Mouse (Mus musculus): ENCODE data around the gene Trpv1. TPM values are rescaled to one million over a fixed set of nuclear protein-coding genes. Genes with fewer than 3 reads are reported as not detected.

Trpv1 gene
- polyA plus RNA-seq, 1 experiment from 2014 or later, result 0.17 TPM

GRCm38 (mm10) chr11:73205194-73205593, 28.9 kb upstream of the Trpv1 start:
- no peak for ATAC-seq (ENCODE audit: low FRiP score, low read depth)
- Histone ChIP-seq H3K4me3 (no peak overlapping the region), H3K4me1 (no peaks in the 10 kb centered on the region), H3K27me3 (no peaks in the 10 kb centered on the region), H3K4me2 (replicated peaks) (no peak overlapping the region), H3K27ac (no peak overlapping the region), H3K9me3 (no peaks in the 10 kb centered on the region), H3K36me3 (no peaks in the 10 kb centered on the region), H3K9ac (no peak overlapping the region)
- 67% methylated on average over 7 of the region's 7 CpGs for WGBS

- H3K4me1 ChIP-seq, result no peaks in the 10 kb centered on the region
- H3K9me3 ChIP-seq, result no peaks in the 10 kb centered on the region
- WGBS, result 91% methylated on average over 2 of the region's 2 CpGs
- no peaks in the 10 kb centered on the region for H3K36me3 ChIP-seq
- no peak overlapping the region for H3K9ac ChIP-seq
- ATAC-seq (ENCODE audit: low FRiP score, low read depth), result no peak
- no peak overlapping the region for H3K4me3 ChIP-seq
- no peaks in the 10 kb centered on the region for H3K27me3 ChIP-seq
- H3K4me2 ChIP-seq (replicated peaks), result no peak overlapping the region
- no peak overlapping the region for H3K27ac ChIP-seq
Observed at GRCm38 (mm10) chr11:73207621-73208020, 26.5 kb upstream of the Trpv1 start.

- no peak overlapping the region for H3K27ac ChIP-seq
- WGBS, result 76% methylated on average over 3 of the region's 3 CpGs
- no peak overlapping the region for H3K4me3 ChIP-seq
- H3K27me3 ChIP-seq, result no peaks in the 10 kb centered on the region
- no peak overlapping the region for H3K4me2 ChIP-seq (replicated peaks)
- ATAC-seq (ENCODE audit: low FRiP score, low read depth), result no peak
- H3K9me3 ChIP-seq, result no peaks in the 10 kb centered on the region
- no peak overlapping the region for H3K9ac ChIP-seq
- no peaks in the 10 kb centered on the region for H3K36me3 ChIP-seq
- H3K4me1 ChIP-seq, result no peaks in the 10 kb centered on the region
Observed at GRCm38 (mm10) chr11:73213956-73214355, 20.1 kb upstream of the Trpv1 start.

DNA sequence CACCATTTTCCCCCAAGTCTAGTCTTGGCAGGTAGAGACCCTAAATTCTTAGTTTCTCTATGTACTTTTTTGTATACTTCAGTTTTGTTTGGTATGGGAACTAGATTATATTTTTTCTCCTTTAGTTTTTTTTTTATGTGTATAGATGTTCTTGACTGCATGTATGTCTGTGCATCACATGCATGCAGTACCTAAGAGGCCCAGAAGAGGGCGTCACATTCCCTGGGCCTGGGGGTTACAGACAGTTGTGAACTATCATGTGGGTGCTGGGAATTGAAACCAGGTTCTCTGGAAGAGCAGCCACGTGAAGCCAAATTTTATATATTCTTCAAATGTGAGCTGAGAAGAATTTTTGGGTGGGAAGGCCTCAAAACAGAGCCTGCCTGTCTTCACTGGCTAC, 14.4 kb upstream of the Trpv1 start:
- Histone ChIP-seq H3K9ac (no peak overlapping the region), H3K4me3 (no peak overlapping the region), H3K9me3 (no peaks in the 10 kb centered on the region), H3K4me1 (no peaks in the 10 kb centered on the region), H3K27me3 (no peaks in the 10 kb centered on the region), H3K4me2 (replicated peaks) (no peak overlapping the region), H3K27ac (no peak overlapping the region), H3K36me3 (no peaks in the 10 kb centered on the region)
- ATAC-seq (ENCODE audit: low FRiP score, low read depth), result no peak
- 58% methylated on average over 2 of the region's 2 CpGs for WGBS

- no peak overlapping the region for H3K27ac ChIP-seq
- no peaks in the 10 kb centered on the region for H3K27me3 ChIP-seq
- H3K9me3 ChIP-seq, result no peaks in the 10 kb centered on the region
- 88% methylated on average over 1 of the region's 1 CpGs for WGBS
- no peaks in the 10 kb centered on the region for H3K4me1 ChIP-seq
- no peak overlapping the region for H3K9ac ChIP-seq
- H3K4me2 ChIP-seq (replicated peaks), result no peak overlapping the region
- no peaks in the 10 kb centered on the region for H3K36me3 ChIP-seq
- H3K4me3 ChIP-seq, result no peak overlapping the region
- no peak for ATAC-seq (ENCODE audit: low FRiP score, low read depth)
Observed at GRCm38 (mm10) chr11:73220651-73221050, 13.4 kb upstream of the Trpv1 start.

DNA sequence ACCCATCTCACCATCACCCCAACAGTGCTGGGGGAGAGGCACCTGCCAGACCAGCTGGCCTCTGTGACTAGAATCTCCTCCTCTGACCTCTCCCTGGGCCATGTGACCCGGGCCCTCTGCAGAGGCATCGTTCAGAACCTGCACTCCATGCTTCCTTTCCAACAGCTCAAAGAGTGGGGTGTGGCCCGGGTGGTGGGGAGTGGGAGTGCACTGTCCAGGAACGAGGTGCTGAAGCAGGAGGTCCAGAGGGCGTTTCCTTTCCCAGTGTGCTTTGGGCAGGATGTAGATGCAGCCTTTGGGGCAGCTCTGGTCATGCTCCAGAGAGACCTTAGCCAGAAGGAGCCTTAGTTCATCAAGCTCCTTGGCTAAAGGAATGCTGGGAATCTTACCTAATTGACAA, 11.2 kb upstream of the Trpv1 start:
- H3K9ac ChIP-seq, result no peak overlapping the region
- no peak for ATAC-seq (ENCODE audit: low FRiP score, low read depth)
- 41% methylated on average over 5 of the region's 5 CpGs for WGBS
- no peak overlapping the region for H3K4me2 ChIP-seq (replicated peaks)
- H3K27me3 ChIP-seq, result no peaks in the 10 kb centered on the region
- no peak overlapping the region for H3K27ac ChIP-seq
- no peaks in the 10 kb centered on the region for H3K4me1 ChIP-seq
- no peaks in the 10 kb centered on the region for H3K9me3 ChIP-seq
- no peak overlapping the region for H3K4me3 ChIP-seq
- H3K36me3 ChIP-seq, result no peaks in the 10 kb centered on the region

GRCm38 (mm10) chr11:73223966-73224365, 10.1 kb upstream of the Trpv1 start:
- WGBS, result 73% methylated on average over 2 of the region's 2 CpGs
- H3K4me3 ChIP-seq, result no peak overlapping the region
- H3K9ac ChIP-seq, result no peak overlapping the region
- H3K4me1 ChIP-seq, result no peaks in the 10 kb centered on the region
- no peaks in the 10 kb centered on the region for H3K9me3 ChIP-seq
- no peak for ATAC-seq (ENCODE audit: low FRiP score, low read depth)
- H3K27me3 ChIP-seq, result no peaks in the 10 kb centered on the region
- no peaks in the 10 kb centered on the region for H3K36me3 ChIP-seq
- H3K4me2 ChIP-seq (replicated peaks), result no peak overlapping the region
- H3K27ac ChIP-seq, result no peak overlapping the region

DNA sequence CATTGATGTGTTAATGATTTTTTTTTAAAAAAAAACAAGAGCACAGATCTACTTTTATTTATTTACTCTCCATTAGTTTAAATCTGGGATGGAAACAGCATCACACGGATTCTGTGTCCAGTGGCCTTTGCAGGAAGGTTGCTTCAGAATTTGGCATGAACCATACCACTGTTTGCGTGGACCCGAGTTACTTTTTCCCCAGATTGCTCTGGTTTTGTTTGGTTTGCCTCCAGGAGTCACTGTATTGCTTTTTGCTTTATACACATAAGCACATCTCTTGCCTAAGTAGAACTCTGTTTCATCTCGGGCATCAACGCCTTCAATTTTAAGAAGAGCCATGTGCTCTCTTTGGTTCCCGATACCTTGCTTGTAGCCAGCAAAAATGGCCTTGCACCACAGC, 8.2 kb upstream of the Trpv1 start:
- H3K4me1 ChIP-seq, result no peaks in the 10 kb centered on the region
- 86% methylated on average over 6 of the region's 6 CpGs for WGBS
- H3K4me2 ChIP-seq (replicated peaks), result no peak overlapping the region
- no peak for ATAC-seq (ENCODE audit: low FRiP score, low read depth)
- no peak overlapping the region for H3K9ac ChIP-seq
- H3K9me3 ChIP-seq, result no peaks in the 10 kb centered on the region; the same call in 1 of the 2 replicates
- H3K27ac ChIP-seq, result no peak overlapping the region
- no peaks in the 10 kb centered on the region for H3K27me3 ChIP-seq
- H3K36me3 ChIP-seq, result no peaks in the 10 kb centered on the region
- H3K4me3 ChIP-seq, result no peak overlapping the region

DNA sequence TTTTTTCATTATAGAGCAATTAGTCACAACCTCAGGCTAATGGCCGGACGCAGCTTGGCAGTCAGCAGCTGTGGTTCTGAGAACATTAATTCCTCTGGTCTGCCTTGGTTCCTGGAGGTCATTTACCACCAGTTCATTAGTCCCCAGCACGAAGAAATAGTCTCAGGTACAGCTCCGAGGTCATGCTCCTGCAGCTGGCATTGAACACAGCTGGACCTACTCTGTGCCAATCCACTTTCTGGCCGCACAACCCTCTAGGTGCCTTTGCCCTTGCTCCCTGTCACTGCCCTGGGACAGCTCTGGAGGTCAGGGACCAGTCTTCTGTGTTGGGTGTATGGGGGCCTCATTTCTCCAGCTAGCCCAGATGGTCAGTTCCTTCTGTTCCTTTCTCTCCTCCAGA, 5.2 kb upstream of the Trpv1 start:
- no peak for ATAC-seq (ENCODE audit: low FRiP score, low read depth)
- 68% methylated on average over 5 of the region's 5 CpGs for WGBS
- Histone ChIP-seq H3K27me3 (no peaks in the 10 kb centered on the region), H3K4me3 (no peak overlapping the region), H3K9ac (no peak overlapping the region), H3K27ac (no peak overlapping the region), H3K36me3 (no peaks in the 10 kb centered on the region), H3K9me3 (no peaks in the 10 kb centered on the region; the same call in 1 of the 2 replicates), H3K4me1 (no peaks in the 10 kb centered on the region), H3K4me2 (replicated peaks) (no peak overlapping the region)

DNA sequence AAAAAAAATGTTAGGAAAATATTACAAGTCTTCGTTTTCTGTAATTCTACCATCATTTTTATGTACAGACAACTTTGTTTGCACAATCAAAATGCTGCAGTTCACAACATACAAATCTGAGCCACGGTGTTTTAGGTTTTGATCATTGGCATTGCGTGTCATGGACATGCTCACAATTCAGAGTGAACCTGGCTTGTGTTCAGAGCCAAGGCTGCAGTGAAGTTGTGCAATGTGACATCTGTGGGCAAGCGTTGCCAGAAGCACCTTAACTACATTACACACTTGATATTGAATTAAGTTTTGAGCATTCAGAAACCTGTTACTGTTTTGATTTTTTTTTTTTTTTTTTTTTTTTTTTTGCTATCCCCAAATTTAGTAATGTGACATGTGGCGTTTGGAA, 4.0 kb upstream of the Trpv1 start:
- Histone ChIP-seq H3K4me1 (0 out of 2 replicates have a peak, but pooled peaks cover 4% of the 10 kb centered on the region), H3K4me2 (replicated peaks) (no peak overlapping the region), H3K4me3 (no peak overlapping the region), H3K27me3 (no peaks in the 10 kb centered on the region), H3K27ac (no peak overlapping the region), H3K9me3 (no peaks in the 10 kb centered on the region; the same call in 1 of the 2 replicates), H3K36me3 (no peaks in the 10 kb centered on the region), H3K9ac (no peak overlapping the region)
- 89% methylated on average over 5 of the region's 5 CpGs for WGBS
- no peak for ATAC-seq (ENCODE audit: low FRiP score, low read depth)

DNA sequence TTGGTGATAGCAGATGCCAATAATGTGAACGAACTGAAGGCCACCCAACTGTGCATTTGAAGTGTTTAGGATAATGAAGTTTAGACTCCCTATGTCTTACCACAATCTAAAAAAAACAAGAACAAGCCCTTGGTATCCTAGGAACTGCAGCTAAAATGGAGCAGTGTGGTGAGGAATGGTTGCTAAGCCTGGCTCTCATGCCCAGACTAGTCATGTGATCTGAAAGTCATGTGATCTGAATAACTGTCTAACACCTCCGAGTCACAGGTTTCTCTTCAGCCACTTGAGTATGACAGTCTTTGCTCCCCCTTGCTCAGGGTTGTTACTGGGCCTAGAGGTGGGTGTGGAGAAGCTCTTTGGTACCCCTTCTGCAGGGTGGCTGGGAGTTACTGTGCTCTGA, 1.6 kb upstream of the Trpv1 start:
- ATAC-seq (ENCODE audit: low FRiP score, low read depth), result no peak
- no peak overlapping the region for H3K4me3 ChIP-seq
- H3K27me3 ChIP-seq, result no peaks in the 10 kb centered on the region
- H3K9ac ChIP-seq, result no peak overlapping the region
- peaks cover 28% of the 10 kb centered on the region for H3K4me1 ChIP-seq
- no peak overlapping the region for H3K27ac ChIP-seq
- no peaks in the 10 kb centered on the region for H3K36me3 ChIP-seq
- WGBS, result 59% methylated on average over 2 of the region's 2 CpGs
- H3K9me3 ChIP-seq, result no peaks in the 10 kb centered on the region; the same call in 1 of the 2 replicates
- no peak overlapping the region for H3K4me2 ChIP-seq (replicated peaks)

- Histone ChIP-seq H3K27ac (peak overlapping the region; percentile 79), H3K9me3 (no peaks in the 10 kb centered on the region), H3K4me2 (replicated peaks) (peak overlapping the region; percentile 17; the same call in 1 of the 2 replicates), H3K4me3 (no peak overlapping the region), H3K36me3 (no peaks in the 10 kb centered on the region), H3K9ac (0 out of 2 replicates have a peak overlapping the region, but pooled peaks have one; percentile 4), H3K27me3 (no peaks in the 10 kb centered on the region), H3K4me1 (peaks cover 29% of the 10 kb centered on the region)
- 21% methylated on average over 5 of the region's 5 CpGs for WGBS
- peak; percentile 89 for ATAC-seq (ENCODE audit: low FRiP score, low read depth)
Observed at GRCm38 (mm10) chr11:73235990-73236701, 2.1 kb downstream of the Trpv1 start.

DNA sequence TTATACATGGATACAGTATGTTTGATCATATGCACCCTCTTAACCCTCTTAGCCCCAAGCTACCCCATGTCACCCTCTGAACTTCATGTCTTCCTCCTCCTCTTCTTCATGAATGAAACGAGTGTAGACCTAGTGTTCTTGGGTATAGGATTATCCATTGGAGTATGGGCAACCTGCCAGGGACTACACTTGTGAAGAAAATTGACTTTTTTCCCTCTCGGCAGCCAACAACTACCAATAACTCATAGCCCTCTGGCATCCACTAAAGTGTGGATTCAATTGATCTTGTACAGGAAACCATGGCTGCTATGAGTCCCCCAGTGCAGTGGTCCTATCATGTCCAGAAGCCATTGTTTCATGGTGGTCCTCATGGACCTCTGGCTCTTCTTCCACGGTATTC, 2.6 kb downstream of the Trpv1 start:
- Histone ChIP-seq H3K27me3 (no peaks in the 10 kb centered on the region), H3K9me3 (no peaks in the 10 kb centered on the region), H3K4me1 (peaks cover 33% of the 10 kb centered on the region), H3K4me2 (replicated peaks) (0 out of 2 replicates have a peak overlapping the region, but pooled peaks have one; percentile 9), H3K27ac (peak overlapping the region; percentile 79), H3K36me3 (no peaks in the 10 kb centered on the region), H3K4me3 (no peak overlapping the region), H3K9ac (no peak overlapping the region)
- 50% methylated on average over 3 of the region's 3 CpGs for WGBS
- ATAC-seq (ENCODE audit: low FRiP score, low read depth), result 0 out of 2 replicates have a peak, but pooled peaks have one; percentile 30

Measured in limb, embryonic 13.5 days (tissue).